Mouse (Mus musculus): ENCODE data around the gene St3gal6.

St3gal6 gene

DNA sequence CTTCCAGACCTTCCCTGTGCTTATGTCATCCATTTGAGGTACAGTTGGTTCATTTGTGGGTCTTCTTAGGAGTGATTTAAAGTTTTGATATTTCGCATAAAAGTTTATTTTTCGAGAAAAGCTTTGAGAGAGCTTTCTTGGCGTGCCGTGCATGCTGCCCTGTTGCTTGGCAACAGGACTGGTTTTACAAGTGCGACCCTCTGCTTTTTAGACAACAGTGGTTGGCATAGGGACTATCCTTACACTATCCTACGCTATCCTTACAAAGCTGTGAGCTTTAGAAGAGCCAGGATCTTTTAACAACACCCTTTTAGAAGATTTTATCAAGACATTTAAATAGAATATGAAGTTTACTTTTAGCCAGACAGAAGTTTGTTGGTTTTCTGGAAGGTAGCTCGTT is 93.8 kb downstream of the St3gal6 start:
- no peak for DNase-seq (ENCODE audit: low read depth)

GRCm38 (mm10) chr16:58421696-58422354 is 102.2 kb downstream of the St3gal6 start:
- no peak for DNase-seq (ENCODE audit: low read depth)
